Mouse (Mus musculus) spleen, postnatal 10 days (tissue): ENCODE results near the gene Gsdmc3.
A peak's percentile ranks its signal among the peaks of the same experiment; 100 is the strongest.
"Not testable (repeated sequence)": the region's sequence is repeated elsewhere in the genome, so short reads cannot be mapped to it uniquely, and the experiment has no call there.

Experiments
- DNase-seq, 2 experiments: peaks; one replicate each; pipeline ENCODE4 v3.0.0; 2021 to 2022; ENCODE audit warnings: low spot score in 2 of 2

Gene Gsdmc3

GRCm38 (mm10) chr15:63878458-63878857 is at the start of gene Gsdmc3:
Gsdmc3 (minus strand) TSS chr15:63878558.
- DNase-seq, result not testable (repeated sequence)

- no peak for DNase-seq
These were observed 47.8 kb upstream of the Gsdmc3 start for GRCm38 (mm10) chr15:63926201-63926600.

GRCm38 (mm10) chr15:63924484-63924883 is 46.1 kb upstream of the Gsdmc3 start:
- DNase-seq, result no peak

- DNase-seq, result not testable (repeated sequence)
These were observed 43.3 kb upstream of the Gsdmc3 start for GRCm38 (mm10) chr15:63921618-63922017.

GRCm38 (mm10) chr15:63919728-63920127 is 41.4 kb upstream of the Gsdmc3 start:
- not testable (repeated sequence) for DNase-seq

- not testable (repeated sequence) for DNase-seq
These were observed 38.2 kb upstream of the Gsdmc3 start for GRCm38 (mm10) chr15:63916584-63916983.

GRCm38 (mm10) chr15:63912197-63912596 is 33.8 kb upstream of the Gsdmc3 start, which contains the start of gene Gsdmc4:
Gsdmc4 (minus strand) TSS chr15:63912297.
- not testable (repeated sequence) for DNase-seq

GRCm38 (mm10) chr15:63909896-63910295 is 31.5 kb upstream of the Gsdmc3 start:
- DNase-seq, result not testable (repeated sequence)

- DNase-seq, result peak; percentile 12 to 51
These were observed 17.4 kb upstream of the Gsdmc3 start for GRCm38 (mm10) chr15:63895560-63896353.

GRCm38 (mm10) chr15:63888440-63888839 is 10.1 kb upstream of the Gsdmc3 start:
- not testable (repeated sequence) for DNase-seq

GRCm38 (mm10) chr15:63887949-63888348 is 9.6 kb upstream of the Gsdmc3 start:
- DNase-seq, result not testable (repeated sequence)

GRCm38 (mm10) chr15:63876160-63876559 is 2.2 kb downstream of the Gsdmc3 start:
- not testable (repeated sequence) for DNase-seq

GRCm38 (mm10) chr15:63861965-63862364 is 16.4 kb downstream of the Gsdmc3 start:
- not testable (repeated sequence) for DNase-seq
